Mouse (Mus musculus): ENCODE results near the gene Knop1.

The Knop1 gene

DNA sequence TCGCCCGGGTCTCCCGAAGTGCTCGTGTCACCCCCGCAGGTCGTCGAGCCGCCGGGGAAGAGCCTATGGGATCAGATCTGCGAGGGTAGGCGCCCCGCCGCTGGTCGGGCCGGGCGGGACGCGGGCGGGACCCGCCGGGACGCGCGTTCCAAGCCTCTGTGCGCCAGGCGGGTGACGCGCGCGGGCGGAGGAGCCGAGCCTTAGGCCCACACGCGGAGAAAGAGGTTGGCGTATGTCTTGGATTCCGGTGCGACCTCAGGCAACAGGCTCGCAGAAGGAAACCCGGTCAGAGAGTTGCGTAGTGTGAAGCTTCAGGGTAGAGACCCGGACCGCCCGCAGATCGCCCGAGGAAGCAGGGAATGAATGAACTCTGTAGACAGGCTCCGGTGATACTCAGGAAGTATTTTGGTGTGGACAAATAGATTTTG, at the start of gene Knop1:
Gene Knop1, minus strand, starts transcription at position 378 of the 428 bp plus-strand sequence.
- no peak for DNase-seq (ENCODE audit: low spot score)

DNA sequence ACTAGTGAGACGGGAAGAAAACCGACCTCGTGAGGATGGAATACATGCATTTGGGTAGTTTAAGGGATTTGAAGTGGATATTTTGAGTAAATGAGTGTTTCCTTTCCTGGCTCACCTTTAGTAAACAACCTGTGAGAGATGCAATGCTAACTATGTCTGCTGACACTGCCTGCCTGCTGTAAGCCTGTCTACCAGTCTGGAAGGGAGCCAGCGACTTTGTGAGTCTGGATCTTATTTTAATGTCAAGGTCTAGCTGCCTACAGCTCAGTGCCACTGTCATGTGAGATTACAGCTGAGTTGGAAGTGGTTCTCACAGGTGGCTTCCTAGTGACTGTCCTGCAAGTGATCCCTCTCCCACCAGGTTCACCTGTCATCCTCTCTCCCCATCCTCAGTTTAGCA, 48.5 kb upstream of the Knop1 start:
- DNase-seq (ENCODE audit: low spot score), result no peak

DNA sequence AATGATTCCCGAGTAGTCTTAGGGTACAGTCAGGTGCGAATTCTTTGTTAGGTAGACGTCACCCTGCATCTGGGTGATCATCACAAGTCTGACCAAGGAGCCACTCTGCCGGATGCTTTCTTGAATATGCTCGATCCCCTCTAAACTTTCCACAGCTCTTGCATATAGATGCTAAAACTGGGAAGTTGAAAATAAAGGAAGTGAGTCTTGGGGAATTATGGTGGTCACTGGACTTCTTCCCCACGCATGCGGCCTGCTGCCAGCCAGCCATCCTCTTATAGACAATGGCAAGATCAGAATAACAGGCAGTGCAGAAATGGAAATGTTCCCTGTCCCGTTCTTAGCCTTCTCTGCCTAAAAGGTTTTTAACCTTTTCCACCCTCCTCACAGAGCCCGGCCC, 47.8 kb upstream of the Knop1 start:
- DNase-seq (ENCODE audit: low spot score), result no peak

DNA sequence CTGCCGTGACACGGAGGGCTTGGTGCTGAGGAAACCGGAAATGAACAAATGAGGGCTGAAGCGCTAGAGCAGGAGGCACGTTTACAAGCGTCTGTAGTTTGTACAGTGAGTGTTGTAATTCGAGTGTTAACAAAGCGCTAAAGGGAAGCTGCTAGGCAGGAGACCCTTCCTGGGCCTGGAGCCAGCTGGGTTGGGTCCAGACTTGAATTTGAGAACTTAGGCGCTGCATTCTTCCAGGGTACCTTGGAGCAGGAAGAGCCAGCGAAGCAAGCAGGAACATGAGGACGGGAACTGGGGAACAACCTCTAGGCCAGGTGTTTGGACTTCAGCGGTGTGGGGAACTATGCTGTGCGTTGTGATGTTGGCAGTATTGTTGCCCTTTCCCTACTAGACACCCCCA, 46.9 kb upstream of the Knop1 start:
- DNase-seq (ENCODE audit: low spot score), result no peak

DNA sequence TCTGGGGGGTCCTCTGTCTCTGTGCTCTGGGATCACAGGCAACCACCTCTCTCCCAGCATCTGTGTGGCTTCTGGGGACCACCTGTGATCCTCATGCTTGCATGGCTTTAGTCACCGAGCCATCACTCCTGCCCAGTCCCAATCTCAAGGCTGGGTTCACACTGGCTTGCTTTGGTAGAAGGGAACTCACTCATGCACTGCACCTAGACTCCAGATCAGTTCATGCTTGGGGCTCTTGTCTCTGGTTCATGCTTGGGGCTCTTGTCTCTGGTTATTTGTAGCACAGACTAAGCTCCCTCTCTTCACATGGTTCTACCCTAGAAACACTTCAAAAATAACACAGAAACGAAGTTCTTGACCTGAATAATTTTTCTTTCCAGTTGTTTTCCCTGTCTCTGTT, 44.0 kb upstream of the Knop1 start:
- no peak for DNase-seq (ENCODE audit: low spot score)

DNA sequence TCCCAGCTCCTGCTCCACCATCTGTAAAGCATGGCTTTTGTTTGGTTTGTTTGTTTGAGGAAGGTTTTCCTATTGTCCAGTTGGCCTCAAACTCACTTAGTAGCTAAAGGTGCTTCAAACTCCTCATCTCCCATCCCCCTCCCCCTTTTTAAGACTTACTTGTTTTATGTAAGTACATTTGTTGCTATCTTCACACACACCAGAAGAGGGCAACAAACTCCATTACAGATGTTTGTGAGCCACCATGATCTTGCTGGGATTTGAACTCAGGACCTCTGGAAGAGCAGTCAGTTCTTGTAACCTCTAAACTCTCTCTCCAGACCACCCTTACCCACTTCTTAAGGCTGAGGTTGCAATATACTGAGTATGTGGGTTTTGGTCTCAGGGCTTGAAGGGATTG, 42.0 kb upstream of the Knop1 start:
- DNase-seq (ENCODE audit: low spot score), result no peak

DNA sequence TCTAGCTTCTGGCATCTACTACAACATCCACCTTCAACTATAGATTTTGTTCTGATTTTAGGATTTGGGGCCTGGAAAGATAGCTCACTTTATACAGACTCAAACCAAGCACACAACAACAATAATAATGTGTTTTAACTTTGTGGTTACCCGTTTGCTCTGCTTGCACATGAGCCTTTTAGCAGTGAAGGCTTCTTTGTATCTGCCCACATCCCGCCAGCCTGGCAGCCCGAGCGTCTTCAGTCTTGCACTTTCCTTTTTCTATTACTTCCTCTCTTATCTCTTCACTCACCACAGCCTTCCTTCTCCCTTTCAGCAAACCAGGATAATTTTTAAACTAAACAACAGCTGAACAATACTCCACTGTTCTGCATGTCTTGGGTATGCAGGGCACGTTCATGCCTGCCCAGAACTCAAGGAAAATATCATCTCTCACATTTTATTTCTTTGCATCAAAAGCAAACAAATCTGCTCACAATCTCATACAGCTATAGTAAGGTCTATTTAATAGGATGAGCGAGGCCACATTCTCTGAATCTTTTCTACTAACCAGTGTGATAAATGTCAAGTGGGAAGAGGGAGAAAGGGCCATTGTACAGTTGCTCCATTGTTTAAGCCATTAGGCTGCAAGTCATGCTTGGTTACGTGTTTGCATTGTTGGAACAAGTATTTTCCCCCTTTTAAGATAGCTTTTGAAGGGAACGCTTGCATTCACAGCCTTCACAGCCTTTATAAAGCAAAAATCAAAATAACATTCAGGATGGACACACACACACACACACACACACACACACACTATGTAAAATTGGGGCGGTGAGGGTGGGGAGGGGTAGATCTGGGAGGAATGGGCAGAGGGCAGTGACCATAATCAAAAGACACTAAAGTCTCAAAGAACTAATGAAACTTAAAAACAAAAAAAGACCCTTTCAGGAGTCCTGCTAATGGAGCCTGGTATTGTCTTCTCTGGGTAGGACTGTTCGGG, 39.7 kb upstream of the Knop1 start:
- DNase-seq (ENCODE audit: low spot score), result no peak

DNA sequence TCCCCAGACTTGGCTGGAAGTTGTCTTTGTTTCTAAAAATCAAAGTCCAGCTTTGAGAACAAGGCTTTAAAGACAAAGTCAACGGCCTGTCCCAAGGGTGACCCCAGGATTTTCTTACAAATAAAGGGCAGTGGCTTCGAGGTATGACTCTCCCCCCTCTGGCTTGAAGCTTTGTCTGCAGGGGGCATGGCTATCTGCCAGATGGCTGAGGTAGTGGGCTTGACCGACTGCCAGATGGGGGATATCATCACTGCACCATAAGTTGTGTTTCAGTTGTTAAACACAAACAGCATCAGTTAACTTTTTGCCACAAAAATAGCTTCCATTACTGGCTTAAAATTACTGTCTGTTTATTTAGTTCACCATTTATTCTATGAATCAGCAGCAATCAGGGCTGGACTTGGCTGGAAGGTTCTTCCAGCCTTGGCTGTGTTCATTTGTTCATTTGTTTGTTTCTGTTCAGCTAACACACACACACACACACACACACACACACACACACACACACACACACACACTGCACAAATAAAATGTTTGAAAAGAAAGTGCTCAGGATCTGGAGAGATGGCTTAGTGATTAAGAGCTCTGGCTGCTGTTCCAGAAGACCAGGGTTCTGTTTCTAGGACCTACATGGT, 33.1 kb upstream of the Knop1 start:
- no peak for DNase-seq (ENCODE audit: low spot score)

DNA sequence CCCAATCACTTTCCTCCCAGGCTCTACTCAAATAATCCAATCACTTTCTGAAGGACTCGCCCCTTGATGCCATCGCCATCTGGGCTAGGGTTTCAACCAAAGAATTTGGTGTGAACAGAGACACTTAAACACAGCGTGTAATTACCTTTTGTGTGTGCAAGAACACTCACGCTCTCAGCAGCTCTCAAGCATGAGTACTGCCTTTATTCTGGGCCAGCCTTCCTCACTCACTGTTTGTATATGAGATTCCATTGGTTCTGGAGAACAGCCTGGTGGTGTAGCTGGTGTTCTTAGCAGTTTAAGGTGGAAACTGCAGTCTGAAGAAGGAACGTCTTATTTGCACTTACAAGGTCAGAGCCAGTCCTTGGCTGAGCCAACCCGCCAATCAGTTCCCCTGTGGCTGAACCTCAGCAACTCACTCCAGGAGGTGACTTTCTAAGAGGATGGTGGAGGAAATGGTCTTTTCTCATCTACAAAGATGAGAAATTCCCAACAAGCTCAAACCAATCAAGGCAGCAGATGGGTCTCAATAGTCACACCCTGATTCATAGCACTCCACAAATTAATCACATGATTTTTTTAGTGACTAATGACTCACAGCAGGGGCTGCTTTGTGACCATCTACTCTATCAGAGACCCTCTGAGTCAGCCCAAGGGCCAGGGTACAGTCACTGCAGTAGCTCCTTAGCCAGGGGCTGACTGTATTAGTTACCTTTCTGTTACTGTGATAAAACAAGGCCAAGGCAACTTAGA, 31.4 kb upstream of the Knop1 start:
- DNase-seq (ENCODE audit: low spot score), result no peak

DNA sequence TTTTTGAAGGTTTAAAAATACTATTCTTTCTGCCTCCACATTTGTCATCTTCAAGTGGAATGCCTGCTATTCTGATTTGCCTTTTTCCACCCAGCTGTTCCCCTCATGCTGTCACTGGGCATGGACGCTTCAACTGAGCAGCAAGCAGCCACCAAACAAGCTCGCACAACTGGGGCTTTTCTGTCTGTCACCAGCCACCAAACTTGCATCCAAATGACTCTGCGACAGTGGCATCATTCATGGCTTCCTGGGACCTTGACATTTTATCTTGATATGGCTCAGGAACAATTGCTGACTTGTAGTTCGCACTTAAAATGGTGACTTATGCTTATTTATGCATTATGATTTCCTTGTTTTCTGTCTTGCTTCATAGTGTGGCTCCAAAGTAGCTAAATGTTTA, 28.9 kb upstream of the Knop1 start:
- no peak for DNase-seq (ENCODE audit: low spot score)

DNA sequence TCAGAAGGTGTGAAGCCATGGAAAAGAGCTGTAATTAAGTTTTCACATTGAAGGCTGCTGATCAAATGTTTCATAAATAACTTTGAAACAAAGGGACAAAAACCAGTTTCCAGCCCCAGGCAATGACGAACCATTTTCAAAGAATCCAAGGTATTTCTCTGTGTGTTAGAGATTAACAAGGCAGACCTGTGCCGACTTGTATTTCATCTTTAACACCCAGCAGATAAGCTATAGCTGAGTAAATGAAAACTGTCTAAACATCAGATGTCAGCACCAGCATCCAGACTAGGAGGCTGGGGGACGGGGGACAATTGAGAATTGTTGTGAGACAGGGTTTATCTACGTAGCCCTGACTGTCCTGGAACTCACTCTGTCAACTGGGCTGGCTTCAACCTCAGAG, 27.9 kb upstream of the Knop1 start:
- DNase-seq (ENCODE audit: low spot score), result no peak

DNA sequence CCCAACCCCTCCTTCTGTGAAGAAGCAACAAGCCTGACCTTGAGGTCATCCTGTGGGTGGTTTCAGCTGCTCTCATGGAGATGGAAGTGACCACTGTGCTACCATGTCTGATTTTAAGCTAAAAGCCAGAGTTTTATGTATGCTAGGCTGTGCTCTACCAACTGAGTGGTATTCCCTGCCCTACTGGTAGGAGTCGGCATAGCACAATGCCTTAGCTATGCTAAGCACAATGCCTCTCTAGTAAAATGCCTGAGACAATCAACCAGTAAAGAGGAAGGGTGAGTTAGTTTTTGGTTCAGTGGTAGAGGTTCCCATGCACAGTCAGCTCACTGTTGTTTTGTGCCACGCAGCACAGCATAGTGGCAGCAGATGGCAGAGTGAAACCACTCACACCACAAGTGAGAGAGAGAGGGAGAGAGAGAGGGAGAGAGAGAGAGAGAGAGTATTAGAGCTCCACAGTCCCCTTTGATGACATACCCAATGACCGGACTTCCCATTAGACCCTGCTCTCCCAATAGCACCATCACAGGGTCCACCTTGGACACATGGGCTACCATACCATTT, 23.5 kb upstream of the Knop1 start:
- DNase-seq (ENCODE audit: low spot score), result no peak

DNA sequence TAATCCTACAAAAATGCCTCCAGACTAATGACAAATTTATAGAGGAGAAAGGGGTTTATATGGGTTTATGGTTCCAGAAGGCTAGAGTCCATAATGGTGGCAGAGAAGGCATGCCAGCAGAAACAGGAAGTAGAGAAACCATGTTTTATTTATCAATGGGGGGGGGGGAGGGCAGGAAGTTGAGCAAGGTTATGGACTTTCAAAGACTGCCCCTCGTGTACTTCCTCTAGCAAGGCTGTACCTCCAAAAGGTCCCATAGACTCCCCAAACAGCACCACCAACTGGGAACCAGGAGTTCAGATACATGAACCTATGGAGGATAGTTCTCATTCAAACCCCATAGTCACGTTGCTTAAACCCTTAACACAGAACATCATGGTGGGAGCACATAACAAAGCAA, 9.3 kb upstream of the Knop1 start:
- DNase-seq (ENCODE audit: low spot score), result no peak

DNA sequence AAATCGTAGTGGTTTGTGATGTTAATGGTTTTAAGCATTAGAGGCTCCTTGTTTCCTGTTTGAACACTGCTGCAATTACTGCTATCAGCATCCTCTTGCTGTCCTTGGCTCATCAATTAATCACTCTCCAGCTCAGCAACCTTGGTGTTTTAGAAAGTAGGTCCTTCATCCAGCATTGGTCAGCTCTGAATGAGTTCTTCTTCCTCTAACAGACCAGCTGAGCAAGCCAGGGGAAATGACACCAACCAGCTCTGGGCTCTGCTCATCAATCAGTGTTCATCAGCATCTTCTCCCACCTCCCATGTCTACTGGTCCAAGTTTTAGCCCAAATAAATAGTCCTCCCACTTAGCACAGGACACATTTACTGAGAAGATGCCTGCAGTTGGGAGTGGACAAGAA, 2.6 kb upstream of the Knop1 start:
- no peak for DNase-seq (ENCODE audit: low spot score)

DNA sequence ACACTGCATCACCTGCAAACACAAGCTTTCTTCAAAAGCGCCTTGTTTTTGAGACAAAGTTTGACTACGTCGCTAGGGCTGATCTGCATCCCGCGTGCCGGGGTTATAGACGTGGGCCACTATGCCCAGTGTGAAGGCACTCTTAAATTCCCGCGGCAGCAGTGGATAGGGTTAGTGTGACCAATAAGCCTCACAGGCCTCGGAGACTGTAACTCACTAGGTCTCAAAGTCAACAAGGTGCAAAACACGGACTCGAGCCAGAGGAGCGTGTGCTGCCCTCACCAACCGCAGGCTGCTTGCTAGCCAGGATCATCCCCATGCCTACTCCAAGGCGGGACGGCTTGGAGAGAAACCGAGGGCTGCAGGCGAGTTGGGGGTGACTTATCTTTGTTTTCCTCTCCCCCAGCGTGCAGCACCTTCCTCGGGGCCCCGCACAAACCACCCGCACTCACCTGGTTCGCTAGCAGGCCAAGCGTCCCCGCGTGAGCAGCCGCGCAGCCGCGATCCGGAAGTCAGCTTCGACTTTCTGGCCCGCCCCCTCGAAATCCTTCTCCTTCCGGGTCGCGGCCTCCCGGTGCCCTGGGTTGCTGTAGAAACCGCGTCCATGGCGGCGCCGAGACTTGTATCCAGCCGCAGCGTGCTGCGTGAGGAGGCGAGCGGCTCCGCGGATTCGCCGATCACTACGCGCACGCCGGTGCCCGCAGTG, 730 bp downstream of the Knop1 start, which contains the start of gene Iqck:
Gene Iqck, plus strand, starts transcription at position 582 of the 706 bp plus-strand sequence.
- DNase-seq (ENCODE audit: low spot score), result peak; percentile 90

DNA sequence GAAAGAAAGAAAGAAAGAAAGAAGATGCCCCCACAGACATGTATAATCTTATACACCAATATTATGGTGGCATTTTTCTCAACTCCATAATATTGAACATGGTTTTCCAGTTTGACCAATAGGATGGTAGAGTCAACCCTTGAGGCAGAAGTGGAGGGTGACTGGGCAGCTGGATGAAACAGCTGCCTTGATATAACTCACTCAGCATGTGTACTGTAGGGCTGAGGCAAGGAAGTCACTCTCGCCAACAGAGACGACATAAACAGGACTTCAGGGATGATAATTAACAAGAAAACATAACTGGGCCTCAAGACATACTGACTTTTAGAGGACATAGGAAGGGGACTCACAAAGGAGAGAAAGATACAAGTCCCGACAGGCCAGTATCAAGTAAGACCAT, 1.4 kb downstream of the Knop1 start:
- DNase-seq (ENCODE audit: low spot score), result no peak

DNA sequence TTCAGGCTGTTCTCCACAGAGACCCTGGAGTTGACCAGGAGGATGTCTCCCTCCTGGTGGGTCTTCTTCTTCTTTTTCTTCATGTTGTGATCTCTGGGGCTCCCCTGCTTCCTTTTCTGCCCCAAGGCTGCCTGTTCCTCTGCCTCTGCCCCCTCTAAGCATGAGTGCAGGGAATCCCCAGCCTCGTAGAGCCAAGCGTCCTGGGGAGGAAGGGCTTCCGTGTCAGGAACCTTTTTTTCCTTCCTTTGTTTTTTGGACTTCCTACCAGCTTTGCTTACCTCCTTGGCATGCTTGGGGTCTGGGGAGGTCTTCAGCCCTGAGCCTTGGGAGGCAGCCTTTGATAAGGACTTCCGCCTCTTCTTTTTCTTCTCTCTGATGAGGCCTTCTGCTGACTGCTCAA, 3.4 kb downstream of the Knop1 start:
- DNase-seq (ENCODE audit: low spot score), result no peak

DNA sequence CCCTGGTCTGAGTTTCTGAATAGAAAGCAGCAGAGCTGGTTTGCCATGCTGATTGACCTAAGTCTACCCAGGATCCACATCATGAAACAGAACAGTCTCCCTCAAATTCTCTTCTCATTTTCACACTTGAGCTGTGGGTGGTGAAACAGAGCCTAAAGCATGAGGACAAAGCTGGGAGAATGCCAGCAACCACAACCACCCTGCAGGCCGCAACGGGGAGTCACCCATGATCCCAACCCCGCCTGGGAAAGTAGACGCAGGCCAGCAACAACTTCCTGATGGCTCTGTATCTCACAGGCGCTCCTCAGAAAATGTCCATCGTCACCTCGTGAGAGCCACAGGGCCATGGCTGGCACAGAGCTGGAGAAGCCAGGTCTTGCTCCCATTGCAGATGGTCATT, 4.5 kb downstream of the Knop1 start:
- DNase-seq (ENCODE audit: low spot score), result no peak

DNA sequence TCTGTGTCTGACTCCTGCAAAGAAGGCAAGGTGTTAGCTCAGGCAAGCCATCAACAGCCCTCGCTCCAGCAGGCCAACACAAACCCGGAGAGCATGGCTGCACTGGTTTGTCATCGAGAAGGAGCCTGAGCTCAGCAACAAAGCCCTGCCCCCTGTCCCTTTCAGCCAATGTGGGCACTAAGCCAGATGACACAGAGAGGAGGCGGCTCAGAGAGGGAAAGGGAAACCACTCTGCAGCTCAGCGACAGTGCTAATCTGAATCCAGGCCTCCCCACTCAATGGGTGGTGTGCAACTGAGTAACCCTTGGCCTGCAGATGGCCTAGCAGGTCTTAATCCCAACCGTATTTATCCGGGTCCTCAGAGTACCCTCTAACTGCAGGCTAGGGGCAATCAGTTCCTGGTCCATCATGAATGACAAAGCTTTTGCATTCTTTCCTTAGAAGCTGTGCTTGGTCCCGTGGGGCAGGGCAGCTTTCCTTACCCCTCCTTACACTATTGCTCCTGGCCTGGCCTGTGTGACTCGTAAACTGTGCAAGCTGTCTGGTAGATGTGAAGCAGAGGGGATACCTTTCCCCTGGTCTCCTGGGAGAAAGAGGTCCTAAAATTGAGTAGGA, 5.3 kb downstream of the Knop1 start:
- DNase-seq (ENCODE audit: low spot score), result no peak

DNA sequence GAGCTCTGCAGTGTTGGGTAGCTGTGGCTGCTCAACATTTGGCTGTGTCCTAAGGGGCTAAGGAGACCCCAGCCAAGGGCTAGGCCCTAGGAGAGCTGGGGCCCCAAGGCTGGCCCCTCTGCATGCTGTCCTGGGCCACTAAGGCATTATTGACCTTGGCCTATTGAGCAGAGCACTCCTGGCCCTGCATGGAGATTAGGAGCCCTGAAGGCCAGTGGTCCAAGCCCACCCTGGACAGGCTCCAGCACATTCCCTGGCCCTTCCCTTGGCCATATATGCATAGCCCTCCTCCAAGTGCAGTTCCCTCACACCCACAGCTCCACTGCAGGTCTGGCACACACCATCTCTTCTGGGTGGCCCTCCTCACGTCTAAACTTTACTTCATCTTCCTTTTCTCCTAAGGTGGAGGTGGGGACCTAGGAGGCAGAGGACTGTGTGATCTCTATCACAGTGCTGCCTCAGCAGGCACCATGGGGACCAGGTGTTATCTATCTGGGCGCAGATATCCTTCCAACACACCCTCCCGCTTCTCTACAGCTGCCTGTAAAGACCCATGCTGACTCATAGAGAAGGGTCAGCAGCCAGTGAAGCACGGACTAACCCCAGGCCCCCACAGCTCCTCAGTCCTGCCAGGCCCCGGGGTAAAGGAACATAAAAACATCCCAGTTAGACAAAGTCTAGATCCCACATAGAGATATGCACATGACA, 6.4 kb downstream of the Knop1 start:
- no peak for DNase-seq (ENCODE audit: low spot score)

DNA sequence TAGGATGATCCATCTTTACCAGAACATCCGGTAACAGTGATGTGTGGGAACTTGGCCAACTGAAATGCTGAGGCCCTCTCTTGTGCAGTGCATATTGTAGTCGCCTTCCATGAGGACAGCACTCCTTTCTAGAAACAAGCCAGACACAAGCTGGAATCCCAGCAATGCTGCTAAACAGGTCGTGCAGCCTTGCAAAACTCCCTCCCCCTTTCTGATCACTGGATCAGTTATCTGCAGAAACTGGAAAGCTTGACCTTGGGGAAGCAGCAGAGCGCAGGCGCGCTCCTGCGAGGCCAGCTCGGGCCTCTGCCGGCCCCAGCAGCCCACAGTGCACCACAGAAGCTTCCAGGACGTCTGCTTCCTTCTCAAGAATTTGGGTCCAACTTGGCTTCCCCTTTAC, 7.3 kb downstream of the Knop1 start:
- peak; percentile 61 for DNase-seq (ENCODE audit: low spot score)
